Mouse (Mus musculus) urinary bladder, postnatal 25 days (tissue): ENCODE results near the gene Capn15.
A peak's percentile ranks its signal among the peaks of the same experiment; 100 is the strongest.

Experiments used
- DNase-seq: peaks from one replicate; pipeline ENCODE4 v3.0.0; 2022; ENCODE audit warnings: low spot score

Capn15 gene

DNA sequence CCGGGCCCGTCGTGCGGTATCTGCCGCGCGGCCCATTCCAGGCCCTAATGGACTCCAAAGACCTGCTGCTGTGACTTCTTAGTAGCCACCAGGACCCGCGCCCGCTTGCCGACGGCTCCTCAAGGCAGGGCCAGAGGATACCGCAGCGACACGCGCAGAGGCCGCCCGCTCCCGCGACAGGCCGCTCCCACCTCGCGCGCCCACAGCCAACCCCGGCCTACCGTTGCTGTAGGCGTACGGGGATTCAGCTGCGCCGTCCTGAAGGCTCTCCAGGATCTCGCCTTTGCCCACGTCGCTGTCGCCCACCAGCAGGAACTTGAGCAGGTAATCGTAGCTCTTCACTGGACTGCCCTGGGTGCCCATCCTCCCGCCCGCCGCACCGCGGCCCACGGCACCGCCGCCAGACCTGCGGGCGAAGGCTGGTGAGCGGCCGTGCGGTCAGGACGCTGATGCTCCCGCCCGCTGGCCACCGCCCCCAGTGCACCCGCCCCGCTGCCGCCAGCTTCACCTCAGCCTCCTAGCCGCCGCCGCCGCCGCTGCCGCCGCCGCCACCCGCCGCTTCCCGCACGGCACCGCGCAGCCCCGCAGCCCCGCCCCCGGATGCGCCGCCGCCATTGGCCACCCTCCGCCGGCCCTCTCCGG, 66.3 kb downstream of the Capn15 start, which contains the start of gene Rab40c:
Gene Rab40c (minus strand): TSS at position 584 of the 642 bp plus-strand sequence.
- DNase-seq: peak; percentile 23

DNA sequence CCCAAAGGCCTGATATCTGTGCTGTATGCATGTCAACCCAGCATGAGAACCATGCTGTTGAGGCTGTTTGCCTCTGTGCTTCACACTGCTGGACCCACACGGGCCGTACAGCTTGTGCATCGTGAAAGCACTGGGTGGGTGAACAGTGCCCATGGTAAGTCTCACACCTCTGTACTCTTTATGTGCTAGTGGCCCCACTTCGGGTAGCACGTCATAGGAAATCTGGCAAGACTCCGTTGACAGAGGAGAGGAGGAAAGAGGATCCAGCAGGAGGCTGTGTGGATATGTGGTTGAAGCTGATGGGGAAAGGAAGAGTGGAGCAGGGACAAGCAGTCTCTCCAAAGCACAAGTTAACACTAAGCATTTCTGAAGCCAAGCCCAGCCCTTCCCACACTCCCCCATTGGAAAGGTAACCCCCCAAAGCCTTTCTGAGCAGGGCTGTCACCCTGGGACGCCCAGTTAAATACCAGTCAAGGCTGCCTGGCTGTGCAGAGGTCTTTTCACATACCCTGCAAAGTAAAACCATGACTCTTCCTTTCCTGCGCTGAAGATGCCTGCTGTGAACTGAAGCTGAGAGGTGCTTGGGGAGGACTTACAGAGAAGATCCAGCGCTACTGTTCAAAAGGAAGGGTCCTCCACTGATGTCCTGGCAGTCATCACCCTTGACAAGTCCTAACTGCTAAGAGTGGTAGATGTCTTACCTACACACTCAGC, 67.4 kb downstream of the Capn15 start:
- no peak for DNase-seq

DNA sequence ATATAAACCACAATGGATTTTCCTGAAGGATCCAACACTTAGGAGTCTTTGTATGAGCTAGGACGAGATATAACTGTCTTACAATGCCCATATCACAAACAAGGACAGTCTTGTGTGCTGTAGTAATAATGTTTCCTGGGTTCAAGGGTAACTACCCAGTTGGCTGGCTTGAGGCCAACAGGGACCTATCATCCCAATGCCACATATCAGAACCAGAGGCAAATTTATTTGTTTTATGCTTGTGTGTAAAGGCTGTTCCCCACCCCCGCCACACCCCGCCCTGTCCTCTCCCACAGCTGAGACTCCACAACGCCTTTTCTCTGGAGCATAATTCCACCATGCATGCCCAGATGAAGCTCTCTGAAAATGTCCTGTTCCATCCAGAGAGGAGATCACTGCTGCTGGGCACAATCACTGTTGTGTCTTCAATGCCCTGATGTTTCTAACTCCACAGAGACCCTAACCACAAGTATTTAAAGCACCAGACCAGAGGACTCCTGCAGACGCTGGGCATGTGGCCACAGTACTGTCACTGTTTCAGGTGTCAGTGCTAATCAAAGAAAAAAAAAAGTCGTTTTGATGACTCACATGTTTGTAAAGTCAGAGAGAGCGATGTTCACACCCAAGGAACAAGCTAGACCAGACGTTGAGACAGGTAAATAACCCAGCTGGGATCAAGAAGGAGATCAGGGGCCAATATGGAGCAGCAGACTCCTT, 68.5 kb downstream of the Capn15 start:
- DNase-seq: no peak

DNA sequence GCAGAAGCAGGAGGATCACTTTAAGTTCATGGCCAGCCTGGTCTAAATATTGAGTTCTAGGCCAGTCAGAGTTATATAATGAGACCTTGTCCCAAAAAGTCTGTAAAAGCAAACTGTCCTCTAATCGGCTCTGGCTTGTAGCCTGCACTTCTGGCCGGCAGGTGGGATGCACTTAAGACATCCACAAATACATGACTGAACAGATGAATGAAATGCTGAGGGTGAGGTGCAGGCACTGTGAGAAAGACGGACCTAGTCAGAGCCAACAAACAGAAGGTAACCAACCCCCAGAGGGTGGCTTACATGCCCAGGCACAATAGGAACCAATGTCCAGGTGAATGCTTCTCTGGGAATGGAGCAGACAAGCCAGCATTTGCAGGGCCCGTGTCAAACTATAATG, 71.3 kb downstream of the Capn15 start:
- no peak for DNase-seq

DNA sequence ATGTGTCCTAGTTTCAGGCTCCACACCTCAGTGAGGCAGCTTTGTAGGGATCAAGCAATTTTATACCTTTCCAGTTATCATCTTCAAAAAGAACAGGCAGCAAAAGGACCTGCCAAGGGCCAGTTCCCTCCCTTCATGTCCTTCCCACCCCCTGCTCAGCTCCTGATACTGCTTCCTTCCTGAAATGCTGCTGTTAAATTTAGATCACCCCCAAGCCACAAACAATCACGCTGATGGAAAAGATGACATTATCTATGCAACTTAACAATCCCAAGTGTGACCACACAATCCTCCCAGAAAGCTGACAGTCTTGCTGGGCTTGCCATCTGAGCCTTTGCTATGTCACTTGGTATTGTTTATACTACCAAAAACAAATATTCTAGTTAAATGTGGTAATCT, 71.7 kb downstream of the Capn15 start:
- no peak for DNase-seq

DNA sequence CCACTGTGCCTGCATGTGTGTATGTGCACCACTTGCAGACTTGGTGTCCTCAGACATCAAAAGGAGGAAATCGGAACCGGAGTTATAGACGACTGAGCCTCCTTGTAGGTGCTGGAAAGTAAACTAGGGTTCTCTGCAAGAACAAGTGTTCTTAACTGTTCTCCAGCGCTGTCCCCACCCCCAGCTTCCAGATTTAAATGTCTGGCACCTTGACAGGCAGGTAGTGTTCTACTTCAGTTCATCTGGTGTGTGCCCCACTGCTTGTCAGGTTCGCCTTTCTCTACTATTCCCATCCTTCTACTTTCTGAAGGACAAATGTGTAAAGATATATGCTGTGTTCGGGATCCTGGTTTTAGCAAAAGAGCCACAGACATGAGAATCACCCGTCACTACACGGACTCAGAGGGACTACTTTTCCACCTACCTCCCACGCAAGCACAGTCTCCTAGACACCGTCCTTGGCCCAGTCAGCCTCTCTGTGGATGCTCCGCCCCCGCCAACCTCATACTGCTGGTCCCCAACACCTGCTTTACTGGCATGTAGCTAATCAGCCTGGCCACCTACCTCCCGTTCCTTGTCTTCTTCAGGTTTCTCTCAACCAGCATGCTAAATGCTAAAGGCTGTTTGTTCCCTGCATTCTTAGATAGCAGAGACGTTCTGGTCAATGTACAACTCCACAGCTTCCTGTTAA, 72.3 kb downstream of the Capn15 start:
- DNase-seq: no peak

DNA sequence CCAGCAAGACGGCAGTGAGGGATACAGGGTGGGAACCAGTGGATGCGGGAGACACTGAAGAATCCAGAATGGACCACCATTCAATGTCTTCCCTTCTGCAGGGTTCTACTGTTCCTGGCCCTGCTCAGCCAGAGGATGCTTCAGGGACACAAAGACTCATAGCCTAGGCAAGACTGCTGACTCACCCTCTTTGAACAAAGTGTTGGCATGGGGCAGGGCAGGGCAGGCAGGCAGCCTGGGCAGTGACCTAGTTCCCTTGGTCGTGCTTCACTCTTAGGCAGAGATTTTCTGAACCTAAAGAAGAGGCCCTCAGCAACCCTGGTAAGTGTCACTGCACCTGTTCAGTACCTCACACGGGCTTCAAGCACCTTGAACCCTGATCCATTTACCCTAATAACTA, 73.8 kb downstream of the Capn15 start:
- DNase-seq: no peak
